Mouse (Mus musculus) forebrain, postnatal 0 days (tissue): ENCODE data around the gene Troap. TPM values are rescaled to one million over a fixed set of nuclear protein-coding genes. Genes with fewer than 3 reads are reported as not detected.

ENCODE experiments used
- ATAC-seq: fragments of 200-750 bp; cut with Nextera tagmentation; 2 replicates; pipeline ENCODE4 v1.8.0; 2017; ENCODE audit warnings: mild to moderate bottlenecking, moderate library complexity
- DNase-seq: peaks from one replicate; pipeline ENCODE4 v3.0.0-alpha.2; 2015
- H3K27ac ChIP-seq: fragments of 300-500 bp; sonication (generic); 2 replicates; pipeline ENCODE4 v1.5.1; 2014; ENCODE audit warnings: low read depth, mild to moderate bottlenecking, antibody characterized with exemption, low read length, moderate library complexity, mixed read lengths
- H3K27me3 ChIP-seq: fragments of 300-500 bp; sonication (generic); 2 replicates; pipeline ENCODE4 v1.6.1; 2014; ENCODE audit warnings: mild to moderate bottlenecking, low read length, mixed read lengths; ENCODE audit not compliant: insufficient read depth
- H3K36me3 ChIP-seq: fragments of 300-500 bp; sonication (generic); 2 replicates; pipeline ENCODE4 v1.6.1; 2014; ENCODE audit warnings: mild to moderate bottlenecking, moderate library complexity; ENCODE audit not compliant: insufficient read depth
- H3K4me1 ChIP-seq: fragments of 300-500 bp; sonication (generic); 2 replicates; pipeline ENCODE4 v1.6.1; 2014; ENCODE audit warnings: antibody characterized with exemption; ENCODE audit not compliant: insufficient read depth
- H3K4me2 ChIP-seq: fragments of 300-500 bp; sonication (generic); 2 replicates; pipeline ENCODE4 v1.6.1; 2014; ENCODE audit warnings: low read depth, mild to moderate bottlenecking, moderate library complexity
- H3K4me3 ChIP-seq: fragments of 300-500 bp; sonication (generic); 2 replicates; pipeline ENCODE4 v1.5.1; 2014; ENCODE audit warnings: low read depth, low read length, mixed read lengths
- H3K9ac ChIP-seq: fragments of 300-500 bp; sonication (generic); 2 replicates; pipeline ENCODE4 v1.6.1; 2014; ENCODE audit warnings: mild to moderate bottlenecking
- H3K9me3 ChIP-seq: fragments of 300-500 bp; sonication (generic); 2 replicates; pipeline ENCODE4 v1.6.1; 2016; ENCODE audit warnings: low read length
- CTCF ChIP-seq: sonication (generic); IDR thresholded peaks from 2 replicates; pipeline ENCODE4 v1.5.1; 2016; ENCODE audit warnings: antibody characterized with exemption, control low read depth, low read depth
- WGBS: fragments of 180-500 bp; shearing (Covaris S2); extraction: QIAGEN DNeasy Blood & Tissue Kit; methylation state at CpG from one replicate; pipeline ENCODE4 v1.1.7; 2014; 5-methylcytosine and 5-hydroxymethylcytosine counted together
- polyA plus RNA-seq: library from polyadenylated mRNA; unstranded; fragments of >200 nt; fragmentation: Nextera tagmentation; extraction: Ambion mirVana; gene quantifications from 2 replicates; pipeline ENCODE4 v1.2.1, GENCODE M21; 2015
- total RNA-seq: library from RNA; depleted of rRNA; stranded (reverse); fragments of >200 nt; gene quantifications from 2 replicates; pipeline ENCODE4 v1.2.3, GENCODE M21; 2014

Gene Troap
- total and polyA plus RNA-seq, 2 experiments from 2014 or later: 3.1 to 3.9 TPM

GRCm38 (mm10) chr15:99094631-99095270, 20.4 kb downstream of the Troap start:
- Histone ChIP-seq H3K36me3 (no peaks in the 10 kb centered on the region), H3K9ac (no peak overlapping the region), H3K4me2 (peak overlapping the region; percentile 27; the same call in 1 of the 2 replicates), H3K4me1 (0 out of 2 replicates have a peak, but pooled peaks cover 15% of the 10 kb centered on the region), H3K27ac (no peak overlapping the region), H3K27me3 (peaks cover 55% of the 10 kb centered on the region), H3K9me3 (no peaks in the 10 kb centered on the region), H3K4me3 (no peak overlapping the region)
- TF ChIP-seq CTCF: no peak
- 2% methylated on average over 27 of the region's 27 CpGs for WGBS
- DNase-seq: peak; percentile 53
- ATAC-seq: peak; percentile 43; the same call in 1 of the 2 replicates

- Histone ChIP-seq H3K27me3 (peaks cover 53% of the 10 kb centered on the region), H3K4me1 (0 out of 2 replicates have a peak, but pooled peaks cover 15% of the 10 kb centered on the region), H3K9ac (no peak overlapping the region), H3K4me3 (no peak overlapping the region), H3K27ac (no peak overlapping the region), H3K9me3 (no peaks in the 10 kb centered on the region), H3K4me2 (0 out of 2 replicates have a peak overlapping the region, but pooled peaks have one; percentile 27), H3K36me3 (no peaks in the 10 kb centered on the region)
- 23% methylated on average over 6 of the region's 6 CpGs for WGBS
- ATAC-seq (no peak), DNase-seq (no peak)
- no peak for TF ChIP-seq CTCF
Observed at GRCm38 (mm10) chr15:99095356-99095755, 21.0 kb downstream of the Troap start.

DNA sequence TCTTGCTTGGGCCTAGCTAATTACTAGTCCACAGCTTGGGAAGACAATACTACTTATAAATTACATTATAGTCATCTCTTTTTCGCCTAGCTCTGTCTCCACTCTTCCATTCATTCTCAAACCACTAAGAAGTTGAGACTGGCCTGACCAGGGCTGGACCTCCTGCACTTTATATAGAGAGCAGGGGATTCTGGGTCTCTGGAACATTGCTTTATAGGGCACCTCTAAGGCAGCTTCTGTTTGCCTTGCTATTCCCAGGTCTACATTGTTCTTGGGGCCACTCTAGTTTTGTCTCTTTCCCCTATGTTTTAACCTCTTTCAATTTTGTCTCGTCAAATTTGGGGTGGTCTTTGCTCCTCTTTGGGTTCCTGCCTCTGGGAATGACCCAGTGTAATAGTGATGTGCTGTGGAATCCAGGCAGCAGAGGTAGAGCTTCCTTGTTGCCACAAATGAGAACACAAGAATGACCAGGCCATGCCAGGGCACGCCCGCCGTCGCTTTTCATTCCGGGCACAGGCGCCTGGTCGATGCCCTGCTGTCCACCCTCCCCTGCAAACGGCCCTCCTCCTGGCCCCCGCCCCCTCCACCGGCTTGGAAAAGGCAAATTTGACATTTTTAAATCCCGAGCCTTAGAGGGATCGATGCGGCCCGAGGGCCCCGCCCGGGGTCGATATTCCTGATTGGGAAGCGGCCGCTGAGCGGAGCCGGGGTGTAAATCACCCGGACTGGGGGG, 21.9 kb downstream of the Troap start:
- no peak for TF ChIP-seq CTCF
- Histone ChIP-seq H3K9ac (peak overlapping the region; percentile 33; the same call in 1 of the 2 replicates), H3K4me1 (0 out of 2 replicates have a peak, but pooled peaks cover 15% of the 10 kb centered on the region), H3K4me2 (peak overlapping the region; percentile 74), H3K36me3 (no peaks in the 10 kb centered on the region), H3K27me3 (peaks cover 51% of the 10 kb centered on the region), H3K4me3 (peak overlapping the region; percentile 40), H3K9me3 (no peaks in the 10 kb centered on the region), H3K27ac (no peak overlapping the region)
- no peak for ATAC-seq
- no peak for DNase-seq
- WGBS: 11% methylated on average over 24 of the region's 24 CpGs

DNA sequence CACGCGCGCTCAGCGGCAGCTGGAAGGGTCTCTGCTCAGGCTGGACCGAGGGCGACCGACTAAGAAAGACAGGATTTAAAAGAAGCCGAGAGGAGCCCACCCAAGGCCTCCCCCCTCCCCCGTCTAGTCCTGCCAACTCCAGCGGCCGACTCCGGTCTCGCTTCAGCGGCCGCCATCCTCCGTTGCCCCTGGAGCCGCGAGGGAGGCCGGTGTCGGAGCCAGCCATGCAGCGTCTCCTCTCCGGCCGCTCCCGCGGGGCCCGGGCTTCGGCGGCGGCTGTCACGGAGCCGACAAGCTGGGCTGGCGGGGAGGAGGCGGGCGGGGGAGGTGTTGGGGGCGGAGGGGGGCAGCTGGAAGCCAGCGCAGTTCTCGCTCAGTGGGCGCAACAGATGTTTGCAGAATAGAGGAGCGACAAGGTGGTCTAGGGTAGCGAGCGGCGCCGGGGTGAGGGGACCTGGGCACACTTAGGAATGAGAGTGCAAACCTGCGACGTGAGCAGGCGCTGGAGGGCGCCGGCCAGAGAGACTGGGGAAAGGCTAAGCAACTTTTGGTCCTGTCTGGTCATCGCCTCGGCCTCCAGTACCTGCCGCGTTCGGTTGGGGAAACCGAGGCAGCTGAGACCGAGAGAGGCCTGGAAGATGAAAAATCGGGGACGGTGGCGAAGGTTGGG, 22.6 kb downstream of the Troap start:
- H3K4me1 ChIP-seq: 0 out of 2 replicates have a peak, but pooled peaks cover 15% of the 10 kb centered on the region
- 1% methylated on average over 57 of the region's 58 CpGs for WGBS
- ATAC-seq (no peak), DNase-seq (no peak)
- peak overlapping the region; percentile 74 for H3K4me2 ChIP-seq
- no peaks in the 10 kb centered on the region for H3K36me3 ChIP-seq
- H3K9me3 ChIP-seq: no peaks in the 10 kb centered on the region
- TF ChIP-seq CTCF: no peak
- H3K9ac ChIP-seq: peak overlapping the region; percentile 33
- H3K27ac ChIP-seq: no peak overlapping the region
- H3K4me3 ChIP-seq: peak overlapping the region; percentile 40
- H3K27me3 ChIP-seq: peaks cover 47% of the 10 kb centered on the region

- Histone ChIP-seq H3K9ac (no peak overlapping the region; the same call in 1 of the 2 replicates), H3K4me1 (0 out of 2 replicates have a peak, but pooled peaks cover 15% of the 10 kb centered on the region), H3K36me3 (no peaks in the 10 kb centered on the region), H3K4me2 (peak overlapping the region; percentile 74), H3K27me3 (peaks cover 47% of the 10 kb centered on the region), H3K4me3 (peak overlapping the region; percentile 40), H3K27ac (no peak overlapping the region), H3K9me3 (no peaks in the 10 kb centered on the region)
- DNase-seq (peak; percentile 43), ATAC-seq (peak; percentile 12; the same call in 1 of the 2 replicates)
- under 1% methylated on average over 39 of the region's 39 CpGs for WGBS
- no peak for TF ChIP-seq CTCF
Observed at GRCm38 (mm10) chr15:99097840-99098492, 23.6 kb downstream of the Troap start.

DNA sequence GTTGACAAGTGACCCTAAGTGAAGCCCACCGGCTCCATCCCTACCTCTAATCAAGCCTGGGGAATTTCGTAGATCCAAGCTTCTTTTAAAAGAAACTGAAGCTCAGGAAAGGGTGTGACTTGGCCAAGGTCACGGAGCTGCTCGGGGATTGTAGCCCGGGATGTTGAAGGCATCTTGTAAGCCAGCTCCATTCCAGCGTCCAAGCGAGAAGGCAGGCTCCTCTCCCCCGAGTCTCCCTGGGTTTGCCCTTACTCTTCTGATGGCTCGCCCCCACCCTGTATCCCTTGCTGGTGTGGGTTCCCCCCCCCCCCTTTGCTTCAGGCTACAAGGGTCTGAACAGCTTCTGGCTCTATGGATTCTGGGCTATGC, 24.1 kb downstream of the Troap start:
- ATAC-seq: no peak
- no peak overlapping the region; the same call in 1 of the 2 replicates for H3K9ac ChIP-seq

More for the DNA sequence above, 24.1 kb downstream of the Troap start:
- Histone ChIP-seq H3K4me1 (0 out of 2 replicates have a peak, but pooled peaks cover 15% of the 10 kb centered on the region), H3K27ac (no peak overlapping the region), H3K27me3 (peaks cover 47% of the 10 kb centered on the region), H3K4me3 (peak overlapping the region; percentile 40), H3K4me2 (peak overlapping the region; percentile 74), H3K9me3 (no peaks in the 10 kb centered on the region), H3K36me3 (no peaks in the 10 kb centered on the region)
- 5% methylated on average over 9 of the region's 9 CpGs for WGBS
- no peak for DNase-seq
- TF ChIP-seq CTCF: no peak
